Mouse (Mus musculus): Measurements from ENCODE around the gene Kdm2b.
"Not testable (repeated sequence)": the region's sequence is repeated elsewhere in the genome, so short reads cannot be mapped to it uniquely, and the experiment has no call there.

The Kdm2b gene

DNA sequence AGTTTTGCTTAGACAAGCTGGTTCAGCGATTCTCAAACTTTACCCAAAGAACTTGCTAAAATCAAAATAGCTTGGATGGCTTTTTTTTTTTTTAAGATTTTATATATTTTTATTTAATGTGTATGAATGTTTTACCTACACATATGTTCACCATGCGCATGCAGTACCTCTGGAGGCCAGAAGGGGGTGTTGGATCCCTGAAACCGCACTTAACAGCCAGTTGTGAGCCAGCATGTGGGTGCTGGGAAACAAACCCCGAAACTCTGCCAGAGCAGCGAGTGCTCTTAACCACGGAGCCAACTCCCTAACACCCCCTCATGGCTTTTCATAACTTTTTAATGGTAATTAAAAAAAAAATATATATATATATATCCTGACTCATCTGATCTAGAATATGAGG, 21.2 kb upstream of the Kdm2b start:
- peak; percentile 56 to 59 for DNase-seq

DNA sequence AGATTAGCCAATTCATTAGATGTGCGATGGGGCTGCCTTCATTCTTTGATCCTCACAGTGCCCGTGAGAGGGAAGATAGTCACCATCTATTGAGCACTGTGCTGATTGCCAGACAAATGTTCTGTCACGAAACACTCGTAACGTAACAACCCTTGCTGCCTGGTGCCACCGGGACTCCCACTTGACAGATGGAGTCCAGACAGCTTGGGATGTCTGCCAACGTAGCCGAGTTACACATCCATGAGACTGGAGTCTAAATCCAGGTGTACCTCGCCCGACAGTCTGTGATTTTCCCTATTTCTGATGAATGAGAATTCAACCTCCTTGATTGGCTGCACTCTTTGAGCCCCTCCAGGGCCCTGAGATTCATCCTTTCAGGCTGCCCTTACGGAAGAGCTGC, 20.2 kb upstream of the Kdm2b start:
- DNase-seq: no peak

DNA sequence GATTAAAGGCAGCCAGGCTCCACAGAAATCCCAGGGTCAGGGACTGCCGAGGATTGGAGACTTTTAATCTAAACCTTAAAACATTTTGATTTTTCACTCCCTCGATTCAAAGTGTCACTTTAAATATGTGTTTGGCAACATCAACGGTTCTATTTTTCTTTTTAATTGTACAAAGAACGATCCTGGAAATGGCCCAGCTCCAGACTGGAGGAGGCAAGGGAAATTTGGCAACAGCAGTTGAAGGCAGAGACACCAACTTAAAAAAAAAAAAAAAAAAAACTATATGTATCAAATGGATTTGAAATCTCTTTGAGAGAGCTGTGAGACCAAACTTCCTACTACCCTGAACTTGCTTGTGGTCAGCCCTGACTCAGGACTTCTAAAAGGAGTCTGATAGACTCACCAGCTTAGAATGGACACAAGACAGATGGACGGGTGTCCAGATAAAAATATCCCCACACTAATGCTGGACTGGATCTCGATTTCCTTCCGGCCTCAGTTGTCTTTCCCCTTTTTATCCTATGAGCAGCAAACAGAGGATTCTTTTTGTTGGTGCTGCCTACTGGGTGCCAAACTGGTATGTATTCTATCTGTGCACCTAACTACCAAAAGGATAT, 19.4 kb upstream of the Kdm2b start:
- no peak for DNase-seq

DNA sequence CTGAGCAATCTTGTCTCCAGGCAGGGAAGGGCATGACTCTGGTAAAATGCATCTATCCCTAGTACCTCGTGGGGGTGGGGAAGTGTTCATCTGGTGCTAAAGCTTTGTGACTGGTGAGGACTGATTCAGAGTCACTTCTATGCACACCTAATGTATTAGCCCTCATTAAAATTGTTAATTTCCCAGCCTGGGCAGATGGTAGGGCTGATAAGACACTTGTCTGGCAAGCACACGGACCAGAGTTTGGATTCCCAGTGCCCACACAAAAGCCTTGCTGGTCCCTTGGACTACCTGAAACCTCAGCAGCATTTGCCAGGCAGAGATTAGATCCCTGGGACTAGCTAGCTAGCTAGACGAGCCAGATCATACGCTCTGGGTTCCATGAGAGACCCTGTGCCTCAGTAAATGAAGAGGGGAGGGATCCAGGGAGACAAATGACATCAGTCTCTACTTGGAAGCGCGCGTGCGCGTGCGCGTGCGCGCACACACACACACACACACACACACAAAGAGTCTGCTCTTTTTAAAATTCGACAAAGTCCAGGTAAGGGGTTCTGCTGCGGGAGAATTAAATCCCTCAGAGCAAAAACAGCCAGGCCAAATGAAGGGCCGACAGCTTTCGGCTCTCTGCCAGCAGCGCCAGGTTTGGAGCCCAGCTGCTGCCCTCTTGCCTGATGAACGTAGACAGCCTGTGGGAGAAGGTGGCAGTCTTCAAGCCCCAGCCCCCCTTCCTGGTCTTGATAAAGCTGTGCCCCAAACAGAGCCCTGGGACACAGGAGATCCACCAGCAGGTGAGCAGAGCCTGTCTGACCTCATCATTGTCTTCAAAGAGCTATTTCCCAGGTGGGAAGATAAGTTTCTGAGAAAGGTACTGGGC, 16.3 kb upstream of the Kdm2b start:
- no peak for DNase-seq

DNA sequence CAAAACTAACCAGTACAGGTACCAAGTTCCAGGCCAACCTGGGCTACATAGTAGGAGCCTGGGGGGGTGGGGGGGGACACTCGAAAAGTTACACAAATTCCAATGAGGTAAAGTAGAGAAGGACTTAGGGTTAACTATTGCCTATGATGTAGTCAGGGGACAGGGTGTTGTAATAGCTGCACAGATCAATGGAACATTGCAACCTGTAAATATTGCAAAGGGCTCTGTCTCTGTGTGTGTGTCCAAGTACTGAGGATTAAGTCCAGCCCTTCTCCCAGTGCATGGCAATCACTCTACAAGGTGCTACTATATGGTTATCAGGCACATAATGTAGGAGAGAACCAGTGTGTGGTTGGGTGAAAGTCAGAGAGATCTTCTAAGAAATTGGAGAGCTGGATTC, 11.3 kb upstream of the Kdm2b start:
- no peak for DNase-seq

DNA sequence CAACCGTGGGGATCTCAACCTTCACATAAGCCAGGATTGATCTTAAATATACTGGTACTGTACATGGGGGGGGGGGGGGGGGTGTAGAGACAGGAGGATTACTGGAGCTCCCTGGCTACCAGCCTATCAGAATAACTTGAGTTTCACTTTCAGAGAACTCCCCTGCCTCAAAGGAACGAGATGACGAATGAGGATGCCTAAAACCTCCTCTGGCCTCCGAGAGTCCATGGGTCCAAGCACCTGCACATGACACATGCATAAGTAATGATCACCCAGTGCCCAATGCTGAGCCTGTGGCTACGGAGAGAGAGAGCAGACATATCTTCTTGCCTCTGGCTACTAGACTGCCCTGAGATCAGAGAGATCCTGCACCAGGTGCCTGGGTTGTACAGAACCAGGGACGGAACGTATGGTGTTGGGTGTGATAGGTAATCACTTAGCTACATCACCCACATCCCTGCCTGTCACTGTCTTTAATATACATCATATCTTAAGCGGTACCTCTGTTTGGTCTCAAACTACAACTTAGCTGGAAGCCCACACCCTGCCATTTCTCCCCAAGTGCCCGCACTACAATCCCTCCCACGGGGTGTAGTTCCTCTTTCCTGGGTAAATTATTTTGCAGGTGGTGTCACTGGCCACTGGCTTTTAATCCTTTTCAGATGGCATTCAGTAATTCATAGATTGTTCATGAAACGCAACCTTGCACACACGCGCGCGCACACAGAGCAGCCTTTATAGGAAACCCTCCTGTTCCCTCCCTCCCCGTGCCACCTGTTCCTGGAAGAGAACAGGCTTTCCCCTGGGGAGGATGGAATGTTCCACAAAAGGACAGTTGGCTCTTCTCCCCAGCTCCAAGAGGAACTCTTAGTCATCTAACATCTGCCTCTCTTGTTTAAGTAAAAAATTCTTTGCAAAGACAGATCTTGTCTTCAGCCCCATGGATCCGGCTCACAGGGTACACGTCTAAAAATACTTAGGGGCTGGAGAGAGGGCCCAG, 7.9 kb upstream of the Kdm2b start:
- peak; percentile 20 to 32 for DNase-seq

DNA sequence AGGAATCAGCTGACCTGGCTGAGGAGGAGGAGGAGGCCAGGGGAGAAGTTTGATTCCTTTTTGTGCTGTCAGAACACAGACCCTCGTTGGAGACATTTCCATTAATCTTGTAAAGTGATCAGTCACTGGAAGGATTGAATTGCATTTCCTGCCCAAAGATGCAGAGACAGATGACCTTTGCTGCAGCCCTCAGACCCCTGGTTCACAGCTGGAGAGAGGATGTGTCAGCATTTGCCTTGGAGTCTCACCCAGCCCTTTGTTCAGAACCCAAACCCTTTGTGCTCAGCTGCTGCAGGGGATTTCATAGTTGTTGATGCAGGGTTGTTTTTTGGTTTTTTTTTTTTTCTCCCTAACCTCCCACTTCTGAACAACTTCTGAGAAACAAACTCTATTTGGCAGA, 5.3 kb upstream of the Kdm2b start:
- DNase-seq: no peak

DNA sequence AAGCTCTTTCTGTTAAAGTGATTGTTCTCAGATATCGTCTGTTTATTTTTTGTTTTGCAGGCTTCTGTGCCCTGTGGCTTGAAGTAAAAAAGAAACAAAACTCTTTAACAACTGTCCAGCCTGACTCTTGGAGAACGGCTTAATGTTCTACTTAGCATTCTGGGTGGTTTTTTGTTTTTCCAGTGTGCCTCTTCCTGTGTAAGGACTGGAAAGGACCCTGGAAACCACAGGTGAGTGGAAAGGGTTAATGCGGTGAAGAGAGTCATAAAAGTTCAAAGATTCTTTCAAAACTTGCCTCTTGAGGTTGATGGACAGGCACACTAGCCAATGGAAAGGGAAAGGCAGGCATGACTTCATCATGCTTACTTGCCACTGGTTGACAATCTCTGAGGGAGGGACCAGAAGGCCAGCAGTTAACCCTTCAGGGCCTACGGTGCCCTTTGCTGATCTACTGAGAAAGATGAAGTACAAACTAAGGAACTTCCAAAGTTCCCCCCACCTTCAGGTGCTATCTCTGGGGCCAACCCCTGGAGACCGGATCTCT, 4.8 kb upstream of the Kdm2b start:
- peak; percentile 73 to 76 for DNase-seq

DNA sequence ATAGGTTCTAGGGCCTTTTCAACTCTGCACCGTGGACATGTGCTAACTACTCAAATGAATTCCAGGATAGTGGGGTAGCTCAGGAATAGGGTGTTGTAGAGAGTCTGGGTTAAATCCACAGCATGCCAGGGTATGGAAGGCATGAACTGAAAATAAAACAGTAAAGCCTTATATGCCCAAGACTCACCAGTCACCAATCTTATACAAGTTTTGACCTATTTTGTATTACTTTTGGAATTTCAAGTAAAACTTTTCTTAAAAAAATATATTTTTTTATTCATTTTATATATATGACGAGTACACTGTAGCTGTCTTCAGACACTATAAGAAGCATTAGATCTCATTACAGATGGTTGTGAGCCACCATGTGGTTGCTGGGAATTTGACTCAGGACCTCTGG, 4.2 kb upstream of the Kdm2b start:
- no peak for DNase-seq

DNA sequence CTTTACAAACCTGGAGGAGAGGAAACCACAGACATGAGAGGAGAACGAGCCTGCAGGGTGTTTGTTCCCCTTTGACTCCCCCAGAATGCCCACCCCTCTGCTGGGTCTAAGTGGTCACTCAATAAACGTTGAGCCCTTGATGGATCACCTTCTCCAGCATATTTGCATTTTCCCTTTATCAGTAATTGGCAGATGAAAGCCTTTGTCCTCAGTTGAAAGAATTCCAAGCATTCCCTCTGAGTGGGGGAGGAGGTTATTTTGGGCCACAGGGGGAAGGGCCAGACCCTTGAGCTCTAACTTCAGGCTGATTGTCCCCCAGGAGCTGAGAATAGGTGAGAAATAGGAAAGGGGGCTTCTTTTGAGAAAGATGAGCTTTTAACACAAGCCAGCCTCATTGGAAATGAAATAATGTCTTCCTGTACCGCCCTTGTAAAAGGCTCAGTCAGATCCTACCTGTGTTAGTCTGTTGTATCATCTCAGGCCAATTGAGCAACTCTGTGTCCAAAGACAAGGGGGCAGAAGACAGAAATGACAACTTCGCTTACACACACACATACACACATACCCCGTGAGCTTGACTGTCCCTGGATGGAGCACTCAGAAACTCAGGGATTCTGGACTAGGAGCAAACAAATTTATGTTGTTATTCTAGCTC, 1.9 kb upstream of the Kdm2b start:
- no peak for DNase-seq

DNA sequence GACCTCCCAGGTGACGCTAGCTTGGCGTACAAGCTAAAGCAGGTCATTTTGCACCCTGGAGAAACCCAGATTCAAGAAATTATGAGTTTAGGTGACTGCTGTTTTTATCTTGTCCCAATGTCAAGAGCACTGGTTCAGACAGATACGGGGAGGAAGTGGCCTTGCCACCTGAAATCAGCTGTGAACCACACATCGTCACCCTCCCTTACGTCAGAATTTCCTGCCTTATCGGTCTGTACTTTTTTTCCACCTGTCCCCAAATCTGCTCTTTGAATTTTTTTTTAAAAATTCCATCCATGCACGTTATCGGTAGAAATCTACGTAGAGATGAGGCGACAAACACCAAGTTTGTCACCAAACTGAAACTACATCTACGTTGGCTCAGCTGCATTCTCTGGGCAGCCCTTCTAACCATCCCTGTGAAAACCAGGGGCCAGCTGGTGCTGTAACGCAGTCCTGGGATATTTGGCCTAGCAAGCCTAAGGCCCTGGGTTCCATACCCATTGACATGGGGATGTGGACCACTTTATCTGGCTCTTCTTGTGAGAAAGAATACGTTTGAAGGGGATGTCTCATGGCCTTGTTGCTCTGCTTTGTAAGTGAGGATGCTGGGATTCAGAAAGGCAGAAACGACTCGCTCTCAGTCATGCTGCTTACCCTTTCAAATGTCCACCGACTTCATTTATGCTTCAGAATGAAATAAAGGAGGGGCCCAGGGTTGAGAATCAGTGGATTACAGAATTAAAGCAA, 963 bp upstream of the Kdm2b start:
- DNase-seq: peak; percentile 79 to 82

DNA sequence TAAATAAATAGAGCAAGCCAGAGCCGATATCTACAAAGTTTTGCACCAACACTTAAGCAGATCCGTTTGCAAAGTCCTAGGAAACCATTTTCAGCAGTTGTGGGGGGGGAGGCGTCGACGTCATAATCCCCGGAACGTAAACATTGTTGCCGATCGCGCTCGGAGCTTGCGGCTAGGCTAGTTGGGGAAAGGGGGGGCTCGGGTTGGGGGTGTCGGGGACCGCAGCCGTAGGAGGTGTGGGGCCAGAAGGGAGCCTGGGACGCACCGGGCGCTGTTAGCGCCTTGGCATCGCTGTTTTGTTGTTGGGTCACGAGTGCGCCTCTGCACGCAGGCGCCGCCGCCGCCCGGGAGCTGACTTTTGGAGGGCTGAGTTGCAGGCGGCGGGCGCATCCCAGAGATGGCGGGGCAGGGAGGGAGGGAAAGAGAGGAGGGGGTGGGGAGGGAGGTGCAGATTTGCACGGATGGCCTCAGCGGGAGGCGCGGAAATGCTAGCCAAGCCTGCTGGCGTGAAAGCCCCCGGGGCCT, 560 bp downstream of the Kdm2b start:
- DNase-seq: peak; percentile 88 to 90

DNA sequence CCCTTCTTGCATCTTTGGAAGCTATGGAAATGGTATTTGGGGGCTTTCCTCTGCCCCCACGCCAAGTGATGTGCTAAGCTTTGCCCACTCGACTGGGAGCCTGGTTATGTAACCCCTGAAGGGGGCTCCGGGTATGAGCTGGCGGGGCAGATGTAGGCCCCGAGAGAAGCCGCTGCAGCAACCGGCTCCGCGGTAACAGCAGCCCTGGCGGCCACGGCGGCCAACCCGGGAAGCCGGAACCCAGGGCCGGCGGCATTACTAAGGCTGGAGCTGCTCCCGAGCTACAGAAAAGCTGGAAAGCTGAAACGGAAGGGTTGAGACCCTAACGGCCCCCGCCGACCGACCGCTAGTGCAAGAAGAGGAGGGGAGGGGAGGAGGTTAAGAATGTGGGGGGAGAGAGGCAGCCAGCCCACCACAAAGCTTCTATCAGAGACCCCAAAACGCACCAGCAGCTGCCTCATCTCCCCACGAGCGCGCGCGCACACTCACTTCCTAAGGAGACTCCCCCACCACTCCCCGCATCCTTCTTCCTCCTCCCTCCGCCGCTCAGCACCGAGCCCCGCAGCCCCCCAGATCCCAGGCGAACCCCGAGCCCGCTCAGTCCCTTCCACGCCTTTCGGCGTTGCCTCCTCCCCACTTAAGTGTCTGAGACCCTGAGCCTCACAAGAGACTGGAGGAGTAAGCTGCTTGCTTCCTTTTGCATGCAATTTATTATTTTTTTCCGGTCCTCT, 1.4 kb downstream of the Kdm2b start:
- peak; percentile 62 to 63 for DNase-seq

DNA sequence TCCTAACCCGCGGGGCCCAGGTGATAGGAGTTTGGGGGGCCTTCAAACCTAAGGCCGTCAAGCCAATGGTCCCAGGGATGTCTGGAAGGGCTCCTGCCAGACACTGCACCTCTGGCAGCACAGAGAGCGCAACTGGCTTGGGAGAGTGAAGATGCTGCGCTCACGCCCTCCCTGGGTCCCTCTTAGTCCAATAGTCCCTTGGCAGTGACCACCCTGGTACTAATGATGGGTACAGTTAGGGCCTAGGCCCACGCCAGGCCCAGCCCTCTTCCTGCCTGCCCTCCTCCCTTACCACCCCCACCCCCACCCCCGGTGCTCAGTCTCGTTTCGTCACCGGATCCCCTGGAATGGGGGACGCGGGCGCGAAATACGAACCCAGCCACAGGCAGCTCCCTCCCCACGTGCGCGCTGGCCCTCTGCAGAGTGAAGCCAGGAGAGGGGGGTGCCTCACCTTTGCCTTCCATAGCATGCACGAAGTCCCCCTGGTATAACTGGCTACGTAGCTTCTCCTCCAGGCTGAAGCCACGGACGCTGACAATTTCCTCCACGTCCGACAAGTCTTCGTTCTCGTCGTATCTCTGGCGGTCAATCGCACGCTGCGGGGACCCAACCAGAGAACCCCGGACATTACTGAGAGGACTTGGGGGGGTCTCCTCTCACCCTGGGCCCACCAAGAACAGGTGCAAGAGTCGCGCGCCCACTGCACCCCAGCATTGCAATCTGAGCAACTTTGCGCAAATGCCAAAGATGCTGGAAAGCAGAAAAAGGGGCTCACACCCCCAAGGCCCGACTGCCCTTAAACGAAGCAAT, 2.2 kb downstream of the Kdm2b start:
- DNase-seq: peak; percentile 27 to 31

DNA sequence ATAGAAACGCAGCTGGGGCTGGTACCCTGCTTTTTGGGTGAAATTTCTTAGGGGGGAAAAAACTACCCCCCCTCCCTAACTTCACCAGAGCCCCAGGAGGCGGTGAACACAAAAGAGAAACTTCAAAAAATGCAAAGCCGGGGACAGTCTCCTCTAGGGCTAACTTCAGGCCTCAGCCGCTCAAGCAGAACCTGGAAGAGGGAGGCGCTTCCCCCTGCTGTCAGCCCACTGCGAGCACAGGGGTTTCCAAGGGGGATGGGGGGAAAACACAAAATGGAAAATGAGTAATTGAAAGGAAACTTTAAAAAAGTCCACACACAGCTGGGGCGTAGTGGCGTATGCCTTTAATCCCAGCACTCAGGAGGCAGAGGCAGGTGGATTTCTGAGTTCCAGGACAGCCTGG, 3.5 kb downstream of the Kdm2b start:
- no peak for DNase-seq

DNA sequence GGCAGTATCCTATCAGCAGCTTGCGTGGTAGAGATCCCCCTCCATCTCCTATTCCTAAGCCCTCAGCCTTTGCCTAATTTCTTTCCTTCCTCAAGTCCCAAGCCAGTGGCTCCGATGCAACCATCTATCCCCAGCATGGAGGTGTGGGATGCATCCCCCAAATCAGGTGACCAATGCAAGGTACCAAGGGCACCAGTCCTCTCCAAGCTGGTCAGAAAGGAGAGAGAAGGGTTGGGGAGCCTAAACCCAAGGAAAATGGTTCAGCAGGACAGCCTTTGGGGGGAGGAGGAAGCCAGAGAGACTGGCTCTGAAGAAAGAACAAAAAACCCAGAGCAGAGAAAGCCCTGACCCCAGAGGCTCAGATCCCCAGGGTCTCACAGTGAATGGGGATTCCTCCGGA, 4.3 kb downstream of the Kdm2b start:
- DNase-seq: no peak

DNA sequence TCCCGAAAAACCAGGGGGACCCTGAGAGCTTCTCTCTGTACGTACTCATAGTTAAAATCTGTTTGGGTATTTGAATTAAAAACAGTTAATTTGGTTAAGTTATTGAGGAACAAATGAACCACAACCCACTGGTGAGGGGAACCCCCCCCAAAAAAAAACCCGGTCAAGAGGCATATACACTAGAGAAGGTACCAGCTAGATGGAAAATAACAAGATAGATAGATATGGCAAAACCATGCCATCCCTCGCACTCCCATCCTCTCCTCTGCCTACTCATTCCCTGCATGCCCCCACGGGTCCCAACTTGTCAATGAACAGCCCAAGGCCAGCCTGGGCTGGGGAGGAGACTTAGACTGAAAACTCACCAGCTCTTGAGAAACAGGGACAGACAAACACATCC, 5.1 kb downstream of the Kdm2b start:
- DNase-seq: no peak

DNA sequence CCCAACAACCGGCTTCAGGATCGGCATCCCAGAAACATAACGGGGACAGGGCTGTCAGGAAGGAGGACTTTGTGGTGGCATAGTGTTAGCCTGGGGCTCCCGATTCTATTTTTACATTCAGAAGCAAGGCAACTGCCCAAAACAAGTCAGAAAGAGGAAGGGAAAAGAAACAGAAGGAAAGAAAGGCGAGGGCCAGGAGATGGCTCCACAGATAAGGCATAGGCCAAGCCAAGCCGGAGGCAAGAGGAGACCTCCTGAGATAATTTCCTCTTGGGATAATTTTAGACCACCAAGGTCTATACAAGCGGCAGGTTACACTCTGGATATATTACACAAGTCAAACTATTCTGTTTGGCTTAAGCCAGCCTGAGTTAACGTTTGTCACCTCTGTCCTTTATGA, 10.7 kb downstream of the Kdm2b start:
- DNase-seq: no peak

DNA sequence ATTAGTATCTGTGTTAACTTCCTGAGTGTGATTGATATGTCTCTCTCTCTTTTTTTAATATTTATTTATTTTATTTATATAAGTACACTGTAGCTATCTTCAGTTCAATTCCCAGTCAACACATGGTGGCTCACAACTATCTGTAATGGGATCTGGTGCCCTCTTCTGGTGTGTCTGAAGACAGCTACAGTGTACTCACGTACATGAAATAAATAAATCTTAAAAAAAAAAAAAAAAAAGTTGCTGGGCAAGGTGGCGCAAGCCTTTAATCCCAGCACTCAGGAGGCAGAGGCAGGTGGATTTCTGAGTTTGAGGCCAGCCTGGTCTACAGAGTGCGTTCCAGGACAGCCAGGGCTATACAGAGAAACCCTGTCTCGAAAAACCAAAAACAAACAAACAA, 14.9 kb downstream of the Kdm2b start:
- not testable (repeated sequence) for DNase-seq

DNA sequence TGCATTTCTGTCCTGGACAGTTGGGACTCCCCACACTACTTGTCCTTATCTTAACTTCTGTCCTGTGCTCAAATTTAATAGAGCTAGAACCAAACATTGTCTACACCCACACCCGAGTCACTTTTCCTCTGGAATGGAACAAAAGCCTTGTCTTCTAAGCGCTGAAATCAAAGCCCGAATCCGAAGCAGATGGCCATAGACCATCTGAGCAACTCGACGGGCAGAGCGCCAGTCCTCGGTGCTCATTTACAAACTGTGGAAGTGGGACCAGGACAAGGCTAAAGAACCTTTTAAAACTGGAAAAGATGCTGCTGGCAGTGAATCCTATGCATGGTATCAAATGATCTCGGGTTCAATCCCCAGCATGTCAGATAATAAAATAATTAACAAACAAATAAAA, 17.5 kb downstream of the Kdm2b start:
- DNase-seq: no peak
